Mouse (Mus musculus) megakaryocyte-erythroid progenitor cell, adult 5-6 weeks (primary cell): ENCODE measurements around the gene Calhm5. TPM values are rescaled to one million over a fixed set of nuclear protein-coding genes. Genes with fewer than 3 reads are reported as not detected.

Source experiments
- ATAC-seq: replicated peaks from 2 replicates; pipeline ENCODE4 v1.8.0; 2016; ENCODE audit warnings: mild to moderate bottlenecking, inconsistent platforms; ENCODE audit not compliant: severe bottlenecking, poor library complexity, low FRiP score, low TSS enrichment
- total RNA-seq, 2 experiments: library from RNA; stranded (forward) in 1 of 2; stranded (reverse) in 1 of 2; fragments of 200-1000, 215-1000 nt in 1 of 2; fragments of >200 nt in 1 of 2; fragmentation: Nextera tagmentation in 1 of 2; gene quantifications; 2 replicates each; pipeline ENCODE4 v1.2.3; 2014 to 2017

The Calhm5 gene
- total RNA-seq, 2 experiments from 2014 or later: not detected

- no peak for ATAC-seq
These were observed 21.7 kb downstream of the Calhm5 start for GRCm38 (mm10) chr10:34074522-34075200.

- no peak for ATAC-seq
These were observed 24.7 kb downstream of the Calhm5 start for GRCm38 (mm10) chr10:34071650-34072049.

GRCm38 (mm10) chr10:34070999-34071492 is 25.3 kb downstream of the Calhm5 start:
- no peak for ATAC-seq

GRCm38 (mm10) chr10:34069606-34070005 is 26.7 kb downstream of the Calhm5 start:
- ATAC-seq: no peak

GRCm38 (mm10) chr10:34066591-34066990 is 29.7 kb downstream of the Calhm5 start:
- ATAC-seq: no peak

- no peak for ATAC-seq
These were observed 42.3 kb downstream of the Calhm5 start for GRCm38 (mm10) chr10:34053987-34054386.

- no peak for ATAC-seq
These were observed 52.1 kb downstream of the Calhm5 start, which contains the start of gene Calhm4 for GRCm38 (mm10) chr10:34044210-34044609. Gene Calhm4, minus strand, starts transcription at chr10:34044310.

Other genes starting within 250 kb of the Calhm5 start
- gene Sult3a1, start 238.8 kb downstream of the Calhm5 start, total RNA-seq (2014; fragmentation: Nextera tagmentation): not detected in 2 replicates
- not detected in 2 replicates for gene Sult3a1, start 238.8 kb downstream of the Calhm5 start, total RNA-seq (2017)
- gene Rsph4a, start 191.4 kb downstream of the Calhm5 start, total RNA-seq (2014; fragmentation: Nextera tagmentation): not detected in 2 replicates
- not detected in 2 replicates for gene Rsph4a, start 191.4 kb downstream of the Calhm5 start, total RNA-seq (2017)
- gene Zup1, start 145.2 kb downstream of the Calhm5 start, total RNA-seq (2014; fragmentation: Nextera tagmentation): 43.0 and 45.3 TPM in 2 replicates
- gene Zup1, start 145.2 kb downstream of the Calhm5 start, total RNA-seq (2017): 28.9 and 43.7 TPM in 2 replicates
- gene Rwdd1, start 76.9 kb downstream of the Calhm5 start, total RNA-seq (2014; fragmentation: Nextera tagmentation): 137 and 169 TPM in 2 replicates
- 183 and 186 TPM in 2 replicates for gene Rwdd1, start 76.9 kb downstream of the Calhm5 start, total RNA-seq (2017)
- gene Trappc3l, start 58.9 kb downstream of the Calhm5 start, total RNA-seq (2014; fragmentation: Nextera tagmentation): not detected in 2 replicates
- not detected in 2 replicates for gene Trappc3l, start 58.9 kb downstream of the Calhm5 start, total RNA-seq (2017)
- not detected in 2 replicates for gene Calhm4, start 52.2 kb downstream of the Calhm5 start, total RNA-seq (2014; fragmentation: Nextera tagmentation)
- gene Calhm4, start 52.2 kb downstream of the Calhm5 start, total RNA-seq (2017): not detected in 2 replicates
- gene Calhm6, start 31.5 kb upstream of the Calhm5 start, total RNA-seq (2014; fragmentation: Nextera tagmentation): 0.79 and 0.94 TPM in 2 replicates
- 4.5 TPM in 1 of 2 replicates, not detected in the other for gene Calhm6, start 31.5 kb upstream of the Calhm5 start, total RNA-seq (2017)
- gene Dse, start 111.2 kb upstream of the Calhm5 start, total RNA-seq (2014; fragmentation: Nextera tagmentation): 2.4 TPM in 1 of 2 replicates, not detected in the other
- 3.9 TPM in 1 of 2 replicates, not detected in the other for gene Dse, start 111.2 kb upstream of the Calhm5 start, total RNA-seq (2017)
- gene Tspyl1, start 185.7 kb upstream of the Calhm5 start, total RNA-seq (2014; fragmentation: Nextera tagmentation): 25.1 and 29.3 TPM in 2 replicates
- gene Tspyl1, start 185.7 kb upstream of the Calhm5 start, total RNA-seq (2017): 42.6 and 45.1 TPM in 2 replicates
- 0.57 and 1.3 TPM in 2 replicates for gene Tspyl4, start 200.9 kb upstream of the Calhm5 start, total RNA-seq (2014; fragmentation: Nextera tagmentation)
- 0.91 and 1.4 TPM in 2 replicates for gene Tspyl4, start 200.9 kb upstream of the Calhm5 start, total RNA-seq (2017)